Mouse (Mus musculus): ENCODE results near the gene Gpr34.
A peak's percentile ranks its signal among the peaks of the same experiment; 100 is the strongest.

Gene Gpr34

DNA sequence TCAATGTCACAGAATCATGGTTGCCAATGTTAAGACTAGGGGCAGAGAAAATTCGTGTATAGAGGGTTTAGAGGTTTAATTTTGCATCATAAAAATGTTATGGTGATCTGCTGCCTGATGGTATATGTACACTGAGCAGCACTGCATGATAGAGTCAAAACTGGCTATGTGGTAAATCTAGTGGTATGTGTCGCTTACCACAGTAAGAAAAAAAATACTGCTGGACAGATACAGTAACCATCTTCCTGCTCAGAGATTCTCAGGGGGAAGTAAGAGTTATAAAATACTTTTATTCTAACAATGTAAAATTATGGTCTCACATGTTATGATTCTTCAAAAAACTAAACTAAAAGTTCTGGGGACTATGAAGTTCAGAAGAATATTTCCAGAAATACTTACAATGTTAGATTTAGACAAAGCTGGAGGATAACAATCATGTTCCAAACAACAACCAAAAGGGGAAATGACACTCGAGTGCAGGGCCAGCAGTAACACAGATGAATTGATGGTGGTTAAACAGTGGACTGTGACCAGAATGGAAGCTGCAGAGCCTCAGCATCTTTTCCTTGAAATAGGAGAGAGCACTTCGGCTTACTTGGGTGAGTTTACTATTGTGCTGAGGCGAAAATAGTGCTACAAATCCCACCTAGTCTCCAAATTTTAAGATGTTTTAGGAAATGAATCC lies at the start of gene Gpr34:
Gpr34 (plus strand) TSS at position 491 of the 685 bp plus-strand sequence.
- DNase-seq (ENCODE audit: low spot score in 2 of 2), result no peak

DNA sequence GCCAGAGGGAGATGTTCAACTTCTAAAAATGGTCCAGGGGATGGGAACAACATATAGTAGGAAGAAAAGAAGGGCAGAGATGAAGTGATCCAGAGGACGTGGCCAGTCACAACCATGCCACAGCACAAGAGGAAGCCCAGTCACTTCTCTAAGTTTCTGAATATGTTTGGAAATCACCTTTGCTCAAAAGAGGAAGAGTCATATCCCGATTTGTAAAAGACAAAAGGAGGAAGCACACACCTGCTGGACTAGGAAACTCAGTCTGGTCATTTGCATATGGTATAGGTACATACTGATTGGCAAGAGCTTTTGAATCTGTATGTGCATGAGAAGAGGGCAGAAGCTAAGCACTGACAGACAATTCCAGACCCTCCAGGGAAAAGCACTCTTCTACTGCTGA lies 32.5 kb upstream of the Gpr34 start:
- DNase-seq (ENCODE audit: low spot score in 2 of 2), result no peak

DNA sequence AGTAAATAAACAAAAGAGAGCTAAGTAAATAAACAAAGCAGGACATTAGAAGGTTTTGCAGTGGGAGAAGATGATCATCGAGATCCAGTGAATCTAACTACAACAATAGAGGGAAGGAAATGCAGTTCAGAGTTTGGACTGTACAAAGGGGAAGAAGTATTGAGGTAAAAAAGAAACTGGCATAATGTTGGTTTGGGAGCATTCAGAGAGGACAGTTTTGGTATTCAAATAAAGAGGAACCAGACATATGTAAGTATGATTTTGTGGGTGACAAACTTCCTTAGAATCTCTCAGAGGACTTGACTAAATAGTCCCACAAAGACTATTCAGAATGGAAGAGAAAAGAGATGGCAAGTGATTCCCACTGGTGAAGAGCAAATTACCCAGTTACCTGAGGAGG lies 31.9 kb upstream of the Gpr34 start:
- DNase-seq (ENCODE audit: low spot score in 2 of 2), result no peak

DNA sequence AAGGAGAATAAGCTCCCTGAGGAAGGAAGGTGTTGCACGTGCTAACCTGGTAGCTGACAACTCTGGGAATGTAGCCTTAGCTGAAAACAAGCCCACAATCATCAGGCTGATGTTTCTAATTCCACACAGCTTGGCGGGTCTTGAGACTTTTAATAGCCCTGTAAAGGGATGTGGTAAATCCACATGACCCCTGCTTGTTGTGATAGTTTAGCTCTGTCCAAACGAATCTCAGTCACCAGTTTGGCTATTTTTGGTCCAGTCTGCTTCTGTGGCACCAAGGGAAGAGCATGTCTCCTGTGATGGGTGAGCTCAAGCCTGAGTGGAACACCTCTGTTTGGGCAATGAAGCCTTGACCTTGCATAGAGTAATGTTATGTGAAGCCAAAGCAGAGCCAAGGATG lies 25.1 kb upstream of the Gpr34 start:
- DNase-seq (ENCODE audit: low spot score in 2 of 2), result no peak

DNA sequence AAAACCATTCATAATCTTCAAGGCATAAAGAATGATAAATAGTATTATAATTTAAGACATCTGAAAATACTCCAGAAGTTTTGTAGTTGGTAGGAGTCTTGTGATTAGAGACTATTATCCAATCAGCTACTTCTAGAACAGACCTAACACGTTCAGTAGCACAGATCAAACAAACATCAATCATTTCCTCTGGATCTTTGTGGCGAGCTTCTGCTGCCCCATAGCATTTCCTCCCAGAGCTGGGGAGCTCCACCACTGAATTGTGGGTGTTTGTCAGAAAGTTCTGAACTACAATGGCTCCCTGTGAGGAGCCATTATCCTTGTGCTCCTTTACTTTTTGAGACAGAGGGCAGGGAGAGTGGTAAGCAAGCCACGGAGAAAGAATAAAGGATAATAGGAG lies 24.1 kb upstream of the Gpr34 start:
- no peak for DNase-seq (ENCODE audit: low spot score in 2 of 2)

DNA sequence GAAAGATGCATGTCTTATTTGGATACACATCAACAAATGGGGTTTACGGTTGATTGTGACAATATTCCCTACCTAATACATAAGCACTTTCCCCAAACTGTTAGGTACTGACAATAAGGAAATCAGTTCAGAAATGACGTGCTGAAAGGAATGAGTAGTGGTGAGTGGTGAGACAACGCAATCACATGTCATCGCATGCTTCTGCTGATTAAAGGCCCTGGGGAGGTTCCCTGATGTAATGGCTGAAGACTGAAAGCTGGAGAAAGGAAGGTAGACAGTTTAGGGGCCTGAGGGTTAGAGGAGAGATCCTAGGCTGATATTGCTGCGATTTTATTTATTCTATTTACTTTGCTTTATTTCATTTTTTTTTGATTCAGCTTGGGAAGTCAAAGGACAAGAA lies 20.8 kb upstream of the Gpr34 start:
- no peak for DNase-seq (ENCODE audit: low spot score in 2 of 2)

DNA sequence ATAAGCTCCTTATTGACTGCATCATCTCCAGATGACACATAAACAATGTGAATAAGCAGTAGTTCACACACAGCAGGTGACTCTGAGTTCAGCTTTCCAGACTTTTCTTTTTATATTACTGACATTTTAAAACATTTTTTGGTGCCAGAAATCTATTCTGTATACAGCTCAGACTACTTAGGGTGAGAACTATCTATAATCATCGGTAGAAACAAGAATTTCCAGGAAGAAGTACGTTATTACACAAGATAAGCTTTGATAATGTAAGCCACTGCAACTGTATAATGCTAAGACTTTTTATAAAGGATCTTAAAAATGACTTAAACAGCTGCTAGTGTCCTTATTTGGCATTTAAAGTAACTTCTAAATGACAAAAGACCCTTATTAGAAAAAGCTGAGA lies 19.8 kb upstream of the Gpr34 start:
- DNase-seq (ENCODE audit: low spot score in 2 of 2), result no peak

DNA sequence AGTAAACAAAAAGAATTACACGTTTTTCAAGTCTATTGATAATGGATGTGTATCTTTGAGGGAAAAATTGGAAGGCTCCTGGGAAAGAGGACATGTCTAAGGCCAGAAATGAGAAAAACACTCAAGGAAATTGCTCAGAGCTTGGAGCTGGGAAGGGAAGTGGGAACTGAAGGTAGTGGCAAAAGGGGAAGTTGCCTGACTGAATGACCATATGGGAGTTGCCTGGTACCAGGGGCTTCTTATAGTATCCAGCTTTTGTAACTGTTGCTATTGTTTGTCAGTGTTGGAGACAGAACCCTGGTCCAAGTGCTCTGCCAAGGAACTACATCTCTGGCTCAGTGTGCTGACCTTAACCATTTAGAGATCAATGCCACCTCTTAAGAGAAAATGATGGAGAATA lies 15.2 kb upstream of the Gpr34 start:
- DNase-seq (ENCODE audit: low spot score in 2 of 2), result no peak

DNA sequence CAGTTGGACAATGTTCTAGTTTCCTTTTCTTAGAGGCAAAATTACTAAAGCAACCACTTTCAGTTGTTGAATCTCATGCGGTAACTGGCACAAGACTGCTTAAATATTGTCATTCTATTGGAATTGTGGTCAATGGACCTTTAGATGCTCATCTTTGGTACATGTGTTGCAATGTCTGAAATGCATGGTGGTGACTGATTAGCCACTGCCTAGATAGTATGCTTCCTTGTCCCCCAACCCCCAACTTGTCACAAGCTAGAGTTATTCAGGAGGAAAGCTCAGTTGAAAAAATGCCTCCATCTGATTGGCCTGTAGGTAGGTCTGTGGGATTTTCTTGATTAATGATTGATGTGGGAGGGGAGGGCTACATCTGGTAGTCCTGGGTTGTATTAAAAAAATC lies 14.6 kb upstream of the Gpr34 start:
- DNase-seq (ENCODE audit: low spot score in 2 of 2), result no peak

DNA sequence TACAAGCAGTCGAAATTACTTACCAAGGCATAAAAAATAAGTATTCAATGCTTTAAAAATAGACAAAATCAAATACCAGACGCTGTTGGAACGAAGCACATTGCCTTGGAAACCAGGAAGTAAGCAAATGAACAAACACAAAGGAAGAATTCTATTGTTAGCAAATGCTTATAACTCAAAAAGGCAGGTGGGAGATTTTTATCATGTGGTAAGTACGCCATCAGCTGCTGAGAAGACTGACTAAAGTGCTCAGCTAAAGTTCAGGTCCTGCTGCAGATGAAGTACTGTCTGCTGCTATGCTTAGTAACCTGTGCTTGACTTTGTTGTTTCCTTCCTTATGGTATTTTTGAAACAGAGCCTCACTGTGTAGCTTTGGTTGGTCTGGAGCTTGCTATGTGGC lies 13.4 kb upstream of the Gpr34 start:
- DNase-seq (ENCODE audit: low spot score in 2 of 2), result no peak

DNA sequence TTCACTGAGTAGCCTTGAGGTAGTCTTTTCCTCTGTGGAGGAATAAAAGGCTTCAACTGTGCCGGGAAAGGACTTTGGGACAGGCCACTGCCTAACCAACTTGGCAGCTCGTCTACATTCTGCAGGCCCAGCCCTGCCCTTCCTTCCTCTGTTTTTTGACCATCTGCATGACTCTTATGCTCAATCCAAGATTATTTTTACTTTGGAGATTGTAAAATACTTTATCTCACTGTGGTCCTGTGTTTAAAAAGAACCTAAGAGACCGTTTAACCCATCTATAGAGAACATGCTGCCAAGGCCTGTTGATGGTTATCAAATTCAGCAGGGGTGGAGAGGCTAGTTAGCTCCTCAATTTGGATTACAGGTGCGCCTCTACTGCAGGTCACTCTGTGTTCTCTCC lies 10.4 kb upstream of the Gpr34 start:
- no peak for DNase-seq (ENCODE audit: low spot score in 2 of 2)

DNA sequence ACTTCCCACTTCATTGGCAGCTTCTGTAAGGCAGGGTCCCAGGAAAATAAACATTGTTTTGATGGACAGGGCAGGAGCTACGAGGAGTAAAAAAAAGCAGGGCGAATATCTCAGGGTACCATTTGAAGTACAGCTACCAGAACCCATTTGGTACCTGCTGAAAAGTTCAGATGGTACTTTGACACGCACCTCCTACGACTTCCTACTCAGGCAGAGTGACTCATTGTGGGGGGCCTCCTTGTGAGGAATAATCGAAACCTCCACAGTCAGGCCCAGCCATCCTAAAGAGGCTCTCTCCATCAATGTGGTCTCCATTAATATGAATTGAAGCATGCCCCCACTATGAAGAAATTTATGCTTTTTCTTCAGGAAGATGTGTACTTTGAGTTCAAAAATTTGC lies 9.2 kb upstream of the Gpr34 start:
- no peak for DNase-seq (ENCODE audit: low spot score in 2 of 2)

DNA sequence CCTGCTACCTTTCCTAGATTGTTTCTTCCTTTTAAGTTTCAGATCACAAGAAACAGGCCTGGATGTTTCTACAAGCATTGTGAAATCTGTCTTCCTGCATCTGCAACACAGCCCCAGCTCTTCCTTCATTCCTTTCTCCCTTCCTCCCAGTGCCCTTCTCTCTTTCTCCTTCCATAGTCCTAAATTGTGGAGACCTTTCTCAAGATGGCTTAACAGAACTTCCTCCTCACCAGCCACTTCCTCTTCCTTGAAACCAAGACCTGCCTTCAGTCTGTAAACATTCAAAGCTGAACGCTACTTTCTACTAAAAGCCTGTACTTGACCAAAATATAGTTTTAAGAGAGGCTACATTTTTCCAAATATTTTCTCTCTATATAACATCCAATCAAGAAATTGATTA lies 4.5 kb downstream of the Gpr34 start:
- DNase-seq (ENCODE audit: low spot score in 2 of 2), result no peak

DNA sequence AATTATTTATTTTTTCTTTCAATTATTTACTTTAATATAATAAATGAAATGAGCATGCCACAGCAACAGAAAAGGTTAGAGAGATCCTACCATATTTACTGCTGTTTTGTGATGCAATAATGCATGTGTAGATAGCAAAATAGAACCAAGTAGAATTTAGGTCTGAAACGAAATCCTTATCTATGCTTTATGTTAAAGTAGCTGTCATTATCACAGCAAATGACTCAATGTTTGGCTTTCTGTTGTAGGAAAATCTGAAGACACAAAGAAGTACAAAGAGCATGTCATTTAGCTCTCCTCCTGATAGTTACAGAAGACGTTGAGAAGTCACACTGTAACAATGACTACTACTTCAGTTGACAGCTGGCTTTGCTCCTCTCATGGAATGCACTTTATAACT lies 7.0 kb downstream of the Gpr34 start:
- no peak for DNase-seq (ENCODE audit: low spot score in 2 of 2)

DNA sequence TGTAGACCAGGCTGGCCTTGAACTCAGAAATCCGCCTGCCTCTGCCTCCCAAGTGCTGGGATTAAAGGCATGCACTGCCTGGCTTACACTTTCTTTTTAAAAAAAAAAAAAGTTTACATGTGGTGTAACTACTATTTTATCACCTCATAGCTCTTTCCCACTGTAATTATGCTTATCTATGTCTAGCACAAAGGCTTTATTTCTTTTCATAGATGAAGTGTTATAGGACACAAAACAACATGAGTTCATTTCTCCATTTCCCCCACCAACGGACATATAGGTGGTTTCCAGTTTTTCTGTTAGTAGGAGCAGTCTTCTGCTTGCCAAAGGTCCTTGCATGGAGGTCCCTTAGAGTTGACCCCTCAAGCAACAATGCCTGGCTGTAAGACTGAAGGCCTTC lies 20.0 kb downstream of the Gpr34 start:
- DNase-seq (ENCODE audit: low spot score in 2 of 2), result no peak

DNA sequence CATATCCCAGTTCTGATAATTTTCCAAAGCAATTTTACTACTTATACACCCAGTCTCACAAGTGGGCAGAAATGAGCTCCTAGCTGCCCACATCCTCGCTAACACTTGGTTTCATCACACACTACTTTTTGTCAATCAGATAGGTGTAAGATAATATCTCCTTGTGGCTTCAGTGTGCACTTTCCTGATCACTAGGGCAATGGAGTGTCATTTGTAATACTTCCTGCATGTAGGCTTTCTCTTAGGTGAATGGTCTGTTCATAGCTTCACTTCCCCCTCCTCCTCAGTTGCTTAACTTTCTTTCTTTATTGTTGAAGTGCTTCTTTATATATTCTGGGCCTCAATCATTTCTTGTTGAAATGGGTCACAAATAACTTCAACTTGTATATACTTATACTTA lies 20.4 kb downstream of the Gpr34 start:
- no peak for DNase-seq (ENCODE audit: low spot score in 2 of 2)

DNA sequence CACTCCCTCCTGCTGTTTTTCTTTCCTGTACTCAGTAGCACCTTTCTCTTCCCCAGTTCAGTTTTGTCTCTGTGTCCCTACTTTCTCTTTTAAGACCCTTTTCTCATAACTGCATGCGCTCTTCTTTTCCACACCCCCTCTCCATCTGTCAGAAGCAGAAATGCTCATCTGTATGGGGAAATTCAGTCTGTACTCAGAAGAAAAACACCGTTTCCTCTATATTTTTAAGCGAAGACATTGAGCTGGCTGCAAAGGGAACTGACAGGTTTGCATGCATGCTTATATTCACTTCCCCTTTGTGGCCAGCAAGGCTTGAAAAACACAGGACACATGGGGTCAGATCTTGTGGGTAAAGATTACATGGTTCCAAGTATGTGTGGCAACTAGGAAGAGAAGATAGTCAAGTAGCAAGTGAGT lies 23.1 kb downstream of the Gpr34 start:
- DNase-seq (ENCODE audit: low spot score in 2 of 2), result peak in 1 of 2 experiments; percentile 13

DNA sequence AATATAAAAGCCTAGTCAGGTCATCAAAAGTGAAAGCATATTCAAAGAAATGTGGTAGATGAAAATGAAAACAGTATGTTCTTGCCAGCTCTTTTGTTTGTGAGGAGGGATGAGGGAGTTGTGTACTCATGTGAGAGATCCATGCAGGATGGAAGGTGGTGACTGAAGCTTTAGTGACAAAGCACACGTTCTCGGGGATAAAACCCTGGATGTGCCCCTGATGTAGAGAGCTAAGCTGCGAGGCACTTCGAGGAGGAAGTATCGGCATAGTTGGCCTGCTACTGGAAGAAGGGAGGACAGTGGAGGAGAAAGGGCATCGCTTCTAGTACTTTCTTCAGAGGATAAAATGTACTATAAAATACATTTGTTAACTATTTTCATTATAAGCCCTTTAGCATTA lies 24.0 kb downstream of the Gpr34 start:
- DNase-seq (ENCODE audit: low spot score in 2 of 2), result no peak

DNA sequence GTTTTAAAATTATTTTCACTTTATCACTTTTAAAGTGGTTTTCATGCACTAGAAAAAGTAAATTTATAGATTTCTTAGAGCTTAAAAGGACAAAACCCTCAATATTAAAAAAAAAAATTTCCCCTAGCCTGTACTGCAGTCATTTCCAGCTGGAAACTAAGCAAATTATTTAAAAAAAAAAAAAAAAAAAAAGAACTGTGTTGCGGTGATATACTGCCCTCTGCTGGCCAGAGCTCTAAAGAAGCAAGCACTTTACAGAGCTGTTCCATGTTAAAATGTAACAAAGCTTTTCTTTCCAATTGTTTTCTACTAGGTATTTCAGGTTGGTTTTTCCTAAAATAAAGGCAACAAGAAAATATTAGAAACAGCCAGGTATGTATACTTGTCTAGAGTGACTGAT lies 24.8 kb downstream of the Gpr34 start:
- DNase-seq (ENCODE audit: low spot score in 2 of 2), result peak; percentile 52 to 80

DNA sequence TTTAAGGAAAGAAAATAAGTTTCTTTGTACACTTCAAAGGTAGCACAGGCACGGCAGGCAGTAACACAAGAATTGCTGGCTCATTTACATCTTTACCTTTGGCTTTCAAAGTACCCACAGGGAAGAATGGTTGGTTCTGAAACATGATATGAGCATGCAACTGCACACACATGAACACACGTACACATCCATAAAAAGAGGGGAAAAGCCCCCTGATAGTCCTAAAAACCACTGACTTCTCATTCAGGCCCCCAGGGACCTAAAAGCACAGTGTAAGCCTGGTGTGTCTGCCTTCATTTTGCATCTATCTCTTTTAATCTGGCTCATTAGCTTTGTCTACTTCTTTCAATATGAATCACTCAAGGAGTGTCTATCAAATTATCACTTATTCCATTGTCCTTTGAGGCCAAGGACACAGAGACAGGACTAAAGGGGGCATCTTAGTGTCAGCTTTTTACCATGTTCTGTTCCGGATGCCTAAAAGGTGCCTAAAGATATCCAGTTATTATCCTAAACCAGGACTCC lies 26.8 kb downstream of the Gpr34 start:
- no peak for DNase-seq (ENCODE audit: low spot score in 2 of 2)

DNA sequence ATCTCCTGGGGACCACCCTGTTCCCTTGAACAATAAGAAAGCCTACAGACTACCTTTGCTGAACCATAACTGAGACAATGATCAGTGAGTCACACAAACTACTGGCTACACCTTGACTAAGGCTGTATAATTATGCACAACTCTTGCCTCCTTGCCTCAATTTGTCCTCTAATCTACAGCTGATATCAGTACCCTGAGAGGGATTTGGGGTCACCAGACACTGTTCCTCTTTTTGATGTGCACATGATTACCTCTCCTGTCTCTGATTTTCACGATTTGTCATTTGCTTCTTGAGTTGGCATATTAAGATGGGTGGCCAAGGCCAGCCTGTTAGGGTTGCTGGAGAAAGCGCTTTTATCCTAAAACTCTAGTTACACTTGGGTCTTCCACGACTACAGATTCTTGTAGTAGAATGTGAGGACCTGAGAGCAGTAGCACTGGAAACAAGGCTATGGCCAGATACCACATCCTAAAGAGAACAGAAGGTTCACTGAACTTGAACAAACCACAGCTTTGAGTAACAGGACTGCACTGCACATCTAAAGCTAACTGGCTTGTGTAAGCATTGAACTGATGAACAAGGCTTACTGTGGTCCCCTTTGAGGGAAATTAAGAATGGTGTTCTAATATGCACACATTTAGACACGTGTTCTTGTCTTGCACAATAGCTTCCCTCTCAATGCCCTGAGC lies 27.5 kb downstream of the Gpr34 start:
- no peak for DNase-seq (ENCODE audit: low spot score in 2 of 2)

DNA sequence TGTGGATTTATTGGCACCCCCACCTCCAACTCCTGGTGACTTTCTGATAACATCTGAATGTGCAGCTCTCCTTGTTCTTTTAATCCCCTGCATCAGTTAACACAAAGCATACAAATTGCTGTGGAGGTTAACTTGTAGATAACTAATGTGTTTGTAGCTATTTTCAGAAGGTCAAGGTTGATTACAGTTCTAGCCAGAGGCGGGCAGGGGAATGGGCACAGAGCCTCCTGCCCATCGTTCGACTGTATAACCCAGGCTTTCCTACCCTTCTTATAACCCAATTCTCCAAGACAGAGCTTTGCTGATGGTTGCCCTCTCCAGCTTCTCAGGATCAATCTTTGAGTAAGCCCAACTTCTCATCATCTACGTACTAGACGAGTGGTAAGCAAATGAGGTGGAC lies 29.2 kb downstream of the Gpr34 start, which contains the start of gene Gpr82:
Gpr82 (plus strand) TSS at position 301 of the 400 bp plus-strand sequence.
- DNase-seq (ENCODE audit: low spot score in 2 of 2), result no peak

DNA sequence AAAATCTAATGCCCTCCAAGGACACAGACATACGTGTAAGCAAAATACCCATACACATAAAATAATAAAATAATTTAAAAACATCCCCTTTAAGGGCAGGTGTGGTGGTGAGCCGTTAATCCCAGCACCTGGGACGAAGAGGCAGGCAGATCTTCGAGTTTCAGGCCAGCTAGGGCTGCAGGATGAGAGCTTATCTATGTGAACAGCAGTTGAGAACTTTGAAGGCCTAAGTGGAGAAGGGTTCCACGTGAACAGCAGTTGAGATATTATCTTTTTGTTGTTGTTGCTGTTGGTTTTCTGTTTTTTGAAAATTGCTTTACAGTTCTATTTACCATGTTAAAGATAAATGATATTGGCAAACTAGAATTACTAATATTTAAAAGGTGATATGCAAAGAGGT lies 37.0 kb downstream of the Gpr34 start:
- DNase-seq (ENCODE audit: low spot score in 2 of 2), result no peak

Measured in spleen, postnatal 4 days (tissue).